Mouse (Mus musculus): Measurements from ENCODE around the gene Ywhag.

- TF ChIP-seq POLR2A (IDR thresholded peaks at IDR 0.05; ENCODE audit: insufficient read length, low read depth), result no peak
- no peak for TF ChIP-seq E2F4 (IDR thresholded peaks at IDR 0.05; ENCODE audit: insufficient read depth)
- peak; percentile 33 for TF ChIP-seq POLR2AphosphoS2 (IDR thresholded peaks at IDR 0.05; ENCODE audit: insufficient read length, low read depth)
- no peak for TF ChIP-seq MYOD1 (IDR thresholded peaks at IDR 0.05; ENCODE audit: control insufficient read depth in 1 of 3, insufficient read length in 2 of 3, low read depth in 2 of 3)
- TF ChIP-seq USF1 (IDR thresholded peaks at IDR 0.05; ENCODE audit: low read depth), result no peak
- no peak for TF ChIP-seq CEBPB (IDR thresholded peaks at IDR 0.05; ENCODE audit: insufficient read depth, poor library complexity, severe bottlenecking)
- no peak for TF ChIP-seq TCF12 (IDR thresholded peaks at IDR 0.05; ENCODE audit: insufficient read depth, poor library complexity, severe bottlenecking)
- no peak for TF ChIP-seq MAX (IDR thresholded peaks at IDR 0.05; ENCODE audit: low read depth)
- no peak for TF ChIP-seq REST (IDR thresholded peaks at IDR 0.05; ENCODE audit: insufficient read depth, insufficient read length)
- no peak for TF ChIP-seq TCF3 (IDR thresholded peaks at IDR 0.05; ENCODE audit: insufficient read length, low read depth)
Observed at GRCm38 (mm10) chr5:135901354-135902095, 32.9 kb downstream of the Ywhag start.
